Mouse (Mus musculus) embryonic fibroblast, embryonic 13.5 days (primary cell): ENCODE data around the gene Olfr1358. TPM values are rescaled to one million over a fixed set of nuclear protein-coding genes. Genes with fewer than 3 reads are reported as not detected.

Source experiments
- H3K27ac ChIP-seq: 2 replicates; pipeline ENCODE4 v1.5.1; 2012; ENCODE audit warnings: low read length, control low read depth, inconsistent platforms; ENCODE audit not compliant: insufficient read depth
- H3K4me1 ChIP-seq: 2 replicates; pipeline ENCODE4 v1.6.1; 2011; ENCODE audit warnings: low read length; ENCODE audit not compliant: control insufficient read depth, insufficient read depth
- H3K4me3 ChIP-seq: 2 replicates; pipeline ENCODE4 v1.5.1; 2011; ENCODE audit warnings: mild to moderate bottlenecking, control low read depth, low read length; ENCODE audit not compliant: insufficient read depth
- CTCF ChIP-seq: IDR thresholded peaks from 2 replicates; pipeline ENCODE4 v1.5.1; 2011; ENCODE audit warnings: mild to moderate bottlenecking, control low read depth, low read length, moderate library complexity, borderline replicate concordance; ENCODE audit not compliant: insufficient read depth
- POLR2A ChIP-seq: IDR thresholded peaks from 2 replicates; pipeline ENCODE4 v1.6.1; 2011; ENCODE audit warnings: low read depth, mild to moderate bottlenecking, control low read depth, low read length, moderate library complexity
- polyA plus RNA-seq: library from polyadenylated mRNA; stranded (reverse); fragments of >200 nt; gene quantifications from 2 replicates; pipeline ENCODE4 v1.2.4, GENCODE M21; 2011; ENCODE audit warnings: low read depth; ENCODE audit not compliant: missing spikeins, insufficient read length

Olfr1358 gene
- polyA plus RNA-seq, 1 experiment: not detected

- Histone ChIP-seq H3K27ac (peak overlapping the region; percentile 60), H3K4me3 (no peak overlapping the region), H3K4me1 (peaks cover 7% of the 10 kb centered on the region)
- TF ChIP-seq CTCF (no peak), POLR2A (no peak)
Measured at GRCm38 (mm10) chr10:78569191-78569590, 52.0 kb downstream of the Olfr1358 start.

GRCm38 (mm10) chr10:78569686-78570085, 52.5 kb downstream of the Olfr1358 start:
- peaks cover 7% of the 10 kb centered on the region for H3K4me1 ChIP-seq

More at GRCm38 (mm10) chr10:78569686-78570085, 52.5 kb downstream of the Olfr1358 start:
- peak overlapping the region; percentile 60; the same call in 1 of the 2 replicates for H3K27ac ChIP-seq
- TF ChIP-seq CTCF (no peak), POLR2A (no peak)
- H3K4me3 ChIP-seq: no peak overlapping the region

Other genes starting within 250 kb of the Olfr1358 start
- gene Agpat3, start 164.9 kb upstream of the Olfr1358 start, polyA plus RNA-seq: 43.7 and 45.4 TPM in 2 replicates
- 130 and 139 TPM in 2 replicates for gene Rrp1, start 104.4 kb upstream of the Olfr1358 start, polyA plus RNA-seq
- 386 and 437 TPM in 2 replicates for gene Cstb, start 91.8 kb upstream of the Olfr1358 start, polyA plus RNA-seq
- 8.4 and 12.4 TPM in 2 replicates for gene Pdxk, start 52.5 kb upstream of the Olfr1358 start, polyA plus RNA-seq
- gene Ilvbl, start 56.9 kb downstream of the Olfr1358 start, polyA plus RNA-seq: 42.7 and 55.5 TPM in 2 replicates
- gene Syde1, start 74.5 kb downstream of the Olfr1358 start, polyA plus RNA-seq: 50.5 and 52.8 TPM in 2 replicates
- gene Olfr1357, start 100.6 kb downstream of the Olfr1358 start, polyA plus RNA-seq: not detected in 2 replicates
- 0.35 and 0.63 TPM in 2 replicates for gene Casp14, start 200.9 kb downstream of the Olfr1358 start, polyA plus RNA-seq
- gene Ccdc105, start 235.6 kb downstream of the Olfr1358 start, polyA plus RNA-seq: not detected in 2 replicates